Mouse (Mus musculus): ENCODE data around the gene Nudt3. TPM values are rescaled to one million over a fixed set of nuclear protein-coding genes. Genes with fewer than 3 reads are reported as not detected.

The Nudt3 gene
- polyA plus RNA-seq, 1 experiment = 97.1 TPM

DNA sequence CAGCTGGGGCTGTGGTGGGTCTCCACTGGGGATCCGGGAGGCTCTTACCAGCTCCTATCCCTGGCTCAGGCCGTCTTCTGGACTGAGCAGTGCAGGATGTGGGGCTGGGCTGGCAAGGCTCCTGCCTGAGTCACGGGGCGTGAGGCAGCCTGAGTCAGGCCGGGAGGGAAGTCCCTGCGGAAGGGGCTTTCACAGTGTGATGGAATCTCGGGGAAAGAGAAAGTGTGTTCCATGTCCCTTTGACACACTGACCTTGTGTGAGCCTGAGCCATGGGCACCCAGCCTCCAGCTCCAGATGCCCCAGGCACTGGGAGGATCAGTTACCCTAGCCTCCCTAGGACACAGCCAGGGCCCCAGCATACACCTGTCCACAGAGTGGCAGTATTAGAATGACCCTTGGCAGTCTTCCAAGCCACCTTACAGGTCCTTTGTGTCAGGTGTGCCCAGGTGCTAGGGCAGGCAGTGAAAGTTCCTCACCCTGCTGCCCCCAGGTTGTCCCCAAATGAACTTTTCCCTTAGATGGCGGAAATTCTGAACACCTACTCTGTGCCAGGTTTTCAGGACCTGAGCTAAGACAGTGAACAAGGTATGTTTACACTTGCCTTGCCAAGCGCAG is 75.9 kb downstream of the Nudt3 start:
- no peak overlapping the region for H3K4me3 ChIP-seq (replicated peaks; ENCODE audit: control insufficient read depth, low read depth, low read length)
- H3K4me1 ChIP-seq (ENCODE audit: control insufficient read depth, insufficient read depth, low read length) = peaks cover 5% of the 10 kb centered on the region
- TF ChIP-seq CTCF (IDR thresholded peaks at IDR 0.05; ENCODE audit: control insufficient read depth, insufficient read depth, low read length) = no peak
- TF ChIP-seq POLR2A (IDR thresholded peaks at IDR 0.05; ENCODE audit: borderline replicate concordance, control insufficient read depth, low read depth, low read length) = no peak; the same call in 1 of the 2 replicates
- no peak overlapping the region for H3K27ac ChIP-seq (ENCODE audit: control insufficient read depth, insufficient read depth, low read depth, low read length, poor library complexity)
- WGBS = 53% methylated on average over 9 of the region's 9 CpGs

GRCm38 (mm10) chr17:27546574-27547085 is 76.7 kb downstream of the Nudt3 start:
- TF ChIP-seq CTCF (IDR thresholded peaks at IDR 0.05; ENCODE audit: control insufficient read depth, insufficient read depth, low read length) = no peak
- no peak for TF ChIP-seq POLR2A (IDR thresholded peaks at IDR 0.05; ENCODE audit: borderline replicate concordance, control insufficient read depth, low read depth, low read length)
- Histone ChIP-seq H3K4me3 (replicated peaks; ENCODE audit: control insufficient read depth, low read depth, low read length) (no peak overlapping the region), H3K27ac (ENCODE audit: control insufficient read depth, insufficient read depth, low read depth, low read length, poor library complexity) (no peak overlapping the region), H3K4me1 (ENCODE audit: control insufficient read depth, insufficient read depth, low read length) (peaks cover 3% of the 10 kb centered on the region)
- WGBS = 72% methylated on average over 7 of the region's 7 CpGs

- WGBS = 68% methylated on average over 12 of the region's 12 CpGs
- no peak for TF ChIP-seq CTCF (IDR thresholded peaks at IDR 0.05; ENCODE audit: control insufficient read depth, insufficient read depth, low read length)
- no peak for TF ChIP-seq POLR2A (IDR thresholded peaks at IDR 0.05; ENCODE audit: borderline replicate concordance, control insufficient read depth, low read depth, low read length)
- Histone ChIP-seq H3K4me3 (replicated peaks; ENCODE audit: control insufficient read depth, low read depth, low read length) (no peak overlapping the region), H3K4me1 (ENCODE audit: control insufficient read depth, insufficient read depth, low read length) (no peaks in the 10 kb centered on the region; the same call in 1 of the 2 replicates), H3K27ac (ENCODE audit: control insufficient read depth, insufficient read depth, low read depth, low read length, poor library complexity) (no peak overlapping the region)
Observed at GRCm38 (mm10) chr17:27545991-27546390, 77.3 kb downstream of the Nudt3 start.

DNA sequence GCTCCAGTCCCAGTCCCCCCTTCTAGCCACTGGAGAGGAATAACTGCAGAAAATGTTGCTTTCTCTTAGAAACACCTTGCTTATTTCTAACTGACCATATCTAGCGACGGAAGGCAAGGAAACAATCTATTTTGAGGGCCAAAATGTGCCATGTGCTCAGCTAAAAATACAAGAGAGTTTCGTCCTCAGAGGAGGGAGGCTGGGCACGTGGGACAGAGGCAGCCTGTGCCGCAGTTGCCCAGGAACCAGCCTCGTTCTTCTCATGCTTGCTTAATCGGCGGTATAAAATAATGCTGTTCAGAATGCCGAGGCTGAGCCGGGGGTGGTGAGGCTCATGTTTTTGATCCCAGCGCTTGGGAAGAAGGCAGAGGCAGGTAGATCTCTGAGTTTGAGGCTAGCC is 78.7 kb downstream of the Nudt3 start:
- 76% methylated on average over 11 of the region's 11 CpGs for WGBS
- Histone ChIP-seq H3K27ac (ENCODE audit: control insufficient read depth, insufficient read depth, low read depth, low read length, poor library complexity) (no peak overlapping the region), H3K4me3 (replicated peaks; ENCODE audit: control insufficient read depth, low read depth, low read length) (no peak overlapping the region), H3K4me1 (ENCODE audit: control insufficient read depth, insufficient read depth, low read length) (no peaks in the 10 kb centered on the region; the same call in 1 of the 2 replicates)
- no peak for TF ChIP-seq CTCF (IDR thresholded peaks at IDR 0.05; ENCODE audit: control insufficient read depth, insufficient read depth, low read length)
- TF ChIP-seq POLR2A (IDR thresholded peaks at IDR 0.05; ENCODE audit: borderline replicate concordance, control insufficient read depth, low read depth, low read length) = no peak

DNA sequence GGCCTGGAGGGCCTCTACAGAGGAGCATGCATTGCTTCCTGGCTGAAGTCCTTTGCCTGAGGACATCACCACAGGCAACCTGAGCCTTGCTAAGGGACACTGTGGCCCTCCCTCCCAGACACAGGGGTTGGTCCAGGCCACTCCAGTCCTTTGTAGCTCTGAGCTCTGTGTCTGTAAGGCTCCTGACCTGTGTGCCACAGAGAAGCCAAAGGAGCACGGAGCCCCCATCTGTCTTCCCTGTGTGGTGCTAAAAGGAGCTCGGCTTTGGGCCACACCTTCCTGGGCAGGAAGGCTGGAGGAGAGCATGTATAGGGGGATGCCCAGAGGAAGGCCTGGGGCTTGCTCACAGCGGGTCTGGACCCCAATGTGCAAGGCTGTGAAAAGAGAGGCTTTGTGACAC is 81.3 kb downstream of the Nudt3 start:
- Histone ChIP-seq H3K27ac (ENCODE audit: control insufficient read depth, insufficient read depth, low read depth, low read length, poor library complexity) (no peak overlapping the region), H3K4me1 (ENCODE audit: control insufficient read depth, insufficient read depth, low read length) (no peaks in the 10 kb centered on the region; the same call in 1 of the 2 replicates), H3K4me3 (replicated peaks; ENCODE audit: control insufficient read depth, low read depth, low read length) (no peak overlapping the region)
- 88% methylated on average over 3 of the region's 3 CpGs for WGBS
- TF ChIP-seq POLR2A (IDR thresholded peaks at IDR 0.05; ENCODE audit: borderline replicate concordance, control insufficient read depth, low read depth, low read length) (no peak), CTCF (IDR thresholded peaks at IDR 0.05; ENCODE audit: control insufficient read depth, insufficient read depth, low read length) (no peak)

DNA sequence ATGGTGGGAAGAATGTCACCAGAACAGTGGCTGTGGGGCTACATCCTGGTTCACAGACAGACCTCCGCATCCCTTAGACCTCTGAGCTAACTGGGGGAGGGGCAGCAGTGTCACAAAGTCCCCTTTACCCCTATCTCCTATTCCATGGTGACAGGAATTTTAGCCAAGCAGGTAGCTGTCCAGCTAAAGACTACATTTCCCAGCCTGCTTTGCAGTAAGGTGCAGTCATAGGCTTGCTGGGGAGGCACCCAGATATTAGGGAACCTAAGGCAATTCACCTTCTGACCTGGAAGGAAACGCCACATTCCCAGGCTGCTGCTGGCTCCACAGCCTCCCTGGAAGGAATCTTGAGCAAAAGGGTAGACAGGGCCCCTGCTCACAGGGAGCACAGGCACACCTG is 82.0 kb downstream of the Nudt3 start:
- H3K4me1 ChIP-seq (ENCODE audit: control insufficient read depth, insufficient read depth, low read length) = no peaks in the 10 kb centered on the region; the same call in 1 of the 2 replicates
- 74% methylated on average over 2 of the region's 2 CpGs for WGBS
- H3K4me3 ChIP-seq (replicated peaks; ENCODE audit: control insufficient read depth, low read depth, low read length) = no peak overlapping the region
- H3K27ac ChIP-seq (ENCODE audit: control insufficient read depth, insufficient read depth, low read depth, low read length, poor library complexity) = no peak overlapping the region
- TF ChIP-seq CTCF (IDR thresholded peaks at IDR 0.05; ENCODE audit: control insufficient read depth, insufficient read depth, low read length) = no peak
- no peak for TF ChIP-seq POLR2A (IDR thresholded peaks at IDR 0.05; ENCODE audit: borderline replicate concordance, control insufficient read depth, low read depth, low read length)

GRCm38 (mm10) chr17:27534718-27535117 is 88.6 kb downstream of the Nudt3 start:
- H3K4me3 ChIP-seq (replicated peaks; ENCODE audit: control insufficient read depth, low read depth, low read length) = no peak overlapping the region
- no peak overlapping the region for H3K27ac ChIP-seq (ENCODE audit: control insufficient read depth, insufficient read depth, low read depth, low read length, poor library complexity)
- TF ChIP-seq POLR2A (IDR thresholded peaks at IDR 0.05; ENCODE audit: borderline replicate concordance, control insufficient read depth, low read depth, low read length) (no peak), CTCF (IDR thresholded peaks at IDR 0.05; ENCODE audit: control insufficient read depth, insufficient read depth, low read length) (peak; percentile 100)
- no peaks in the 10 kb centered on the region for H3K4me1 ChIP-seq (ENCODE audit: control insufficient read depth, insufficient read depth, low read length)
- 5% methylated on average over 10 of the region's 10 CpGs for WGBS

- WGBS = 83% methylated on average over 3 of the region's 3 CpGs
Observed at GRCm38 (mm10) chr17:27533354-27533753, 89.9 kb downstream of the Nudt3 start.

More at GRCm38 (mm10) chr17:27533354-27533753, 89.9 kb downstream of the Nudt3 start:
- TF ChIP-seq POLR2A (IDR thresholded peaks at IDR 0.05; ENCODE audit: borderline replicate concordance, control insufficient read depth, low read depth, low read length) (no peak), CTCF (IDR thresholded peaks at IDR 0.05; ENCODE audit: control insufficient read depth, insufficient read depth, low read length) (peak; percentile 25; the same call in 1 of the 2 replicates)
- H3K4me1 ChIP-seq (ENCODE audit: control insufficient read depth, insufficient read depth, low read length) = no peaks in the 10 kb centered on the region
- no peak overlapping the region for H3K4me3 ChIP-seq (replicated peaks; ENCODE audit: control insufficient read depth, low read depth, low read length)
- no peak overlapping the region for H3K27ac ChIP-seq (ENCODE audit: control insufficient read depth, insufficient read depth, low read depth, low read length, poor library complexity)
